Mouse (Mus musculus): ENCODE data around the gene Arhgap6.

Gene Arhgap6

GRCm38 (mm10) chrX:168975444-168975843 lies 180.5 kb downstream of the Arhgap6 start:
- in situ Hi-C loops (cut with MboI; ENCODE audit: unreplicated experiment in 2 of 2): no loop called here

GRCm38 (mm10) chrX:168977776-168978175 lies 182.9 kb downstream of the Arhgap6 start:
- in situ Hi-C loops (cut with MboI; ENCODE audit: unreplicated experiment in 2 of 2): no loop called here

- in situ Hi-C loops (cut with MboI; ENCODE audit: unreplicated experiment in 2 of 2): no loop called here
Measured at GRCm38 (mm10) chrX:168980370-168980769, 185.5 kb downstream of the Arhgap6 start.

GRCm38 (mm10) chrX:169007066-169007465 lies 212.2 kb downstream of the Arhgap6 start:
- in situ Hi-C loops (cut with MboI; ENCODE audit: unreplicated experiment in 2 of 2): no loop called here

- in situ Hi-C loops (cut with MboI; ENCODE audit: unreplicated experiment in 2 of 2): no loop called here
Measured at GRCm38 (mm10) chrX:169012701-169013100, 217.8 kb downstream of the Arhgap6 start.

- in situ Hi-C loops (cut with MboI; ENCODE audit: unreplicated experiment in 2 of 2): loop anchor here (5.0 to 25.0 kb wide), 4 partner anchors 92 to 372 kb away; partner anchors contain the start of gene Msl3 (in 2 of the 2)
Measured at GRCm38 (mm10) chrX:169034390-169034789, 239.5 kb downstream of the Arhgap6 start.

- in situ Hi-C loops (cut with MboI; ENCODE audit: unreplicated experiment in 2 of 2): loop anchor here (5.0 to 25.0 kb wide), 4 partner anchors 224 to 374 kb away; partner anchors contain the start of gene Msl3 (in 2 of the 2)
Measured at GRCm38 (mm10) chrX:169036403-169037296, 241.8 kb downstream of the Arhgap6 start.

GRCm38 (mm10) chrX:169037401-169037800 lies 242.5 kb downstream of the Arhgap6 start:
- in situ Hi-C loops (cut with MboI; ENCODE audit: unreplicated experiment in 2 of 2): loop anchor here (5.0 to 25.0 kb wide), 4 partner anchors 225 to 375 kb away; partner anchors contain the start of gene Msl3 (in 2 of the 2)

GRCm38 (mm10) chrX:169043872-169044271 lies 249.0 kb downstream of the Arhgap6 start:
- in situ Hi-C loops (cut with MboI; ENCODE audit: unreplicated experiment in 2 of 2): loop anchor here (25.0 kb wide), 2 partner anchors 232 to 382 kb away; partner anchors contain the start of gene Msl3 (in 2 of the 2)

GRCm38 (mm10) chrX:169047595-169047994 lies 252.7 kb downstream of the Arhgap6 start:
- in situ Hi-C loops (cut with MboI; ENCODE audit: unreplicated experiment in 2 of 2): loop anchor here (25.0 kb wide), 2 partner anchors 235 to 385 kb away; partner anchors contain the start of gene Msl3 (in 2 of the 2)

GRCm38 (mm10) chrX:169049550-169049949 lies 254.7 kb downstream of the Arhgap6 start:
- in situ Hi-C loops (cut with MboI; ENCODE audit: unreplicated experiment in 2 of 2): loop anchor here (25.0 kb wide), 2 partner anchors 237 to 387 kb away; partner anchors contain the start of gene Msl3 (in 2 of the 2)

- in situ Hi-C loops (cut with MboI; ENCODE audit: unreplicated experiment in 2 of 2): no loop called here
Measured at GRCm38 (mm10) chrX:169053907-169054476, 259.1 kb downstream of the Arhgap6 start.

GRCm38 (mm10) chrX:169062555-169062954 lies 267.7 kb downstream of the Arhgap6 start:
- in situ Hi-C loops (cut with MboI; ENCODE audit: unreplicated experiment in 2 of 2): no loop called here

- in situ Hi-C loops (cut with MboI; ENCODE audit: unreplicated experiment in 2 of 2): no loop called here
Measured at GRCm38 (mm10) chrX:169065298-169065697, 270.4 kb downstream of the Arhgap6 start.

- in situ Hi-C loops (cut with MboI; ENCODE audit: unreplicated experiment in 2 of 2): no loop called here
Measured at GRCm38 (mm10) chrX:169065922-169066321, 271.0 kb downstream of the Arhgap6 start.

GRCm38 (mm10) chrX:169075020-169075419 lies 280.1 kb downstream of the Arhgap6 start:
- in situ Hi-C loops (cut with MboI; ENCODE audit: unreplicated experiment in 2 of 2): no loop called here

- in situ Hi-C loops (cut with MboI; ENCODE audit: unreplicated experiment in 2 of 2): loop anchor here in 1 of 2 experiments (10.0 kb wide), 1 partner anchor 213 kb away; no protein-coding TSS in a partner anchor
Measured at GRCm38 (mm10) chrX:169081609-169082008, 286.7 kb downstream of the Arhgap6 start.

GRCm38 (mm10) chrX:169085871-169086270 lies 291.0 kb downstream of the Arhgap6 start:
- in situ Hi-C loops (cut with MboI; ENCODE audit: unreplicated experiment in 2 of 2): loop anchor here in 1 of 2 experiments (10.0 kb wide), 1 partner anchor 209 kb away; no protein-coding TSS in a partner anchor

- in situ Hi-C loops (cut with MboI; ENCODE audit: unreplicated experiment in 2 of 2): loop anchor here in 1 of 2 experiments (10.0 kb wide), 1 partner anchor 206 kb away; no protein-coding TSS in a partner anchor
Measured at GRCm38 (mm10) chrX:169089221-169089620, 294.3 kb downstream of the Arhgap6 start.

GRCm38 (mm10) chrX:169094601-169095000 lies 299.7 kb downstream of the Arhgap6 start:
- in situ Hi-C loops (cut with MboI; ENCODE audit: unreplicated experiment in 2 of 2): no loop called here

- in situ Hi-C loops (cut with MboI; ENCODE audit: unreplicated experiment in 2 of 2): no loop called here
Measured at GRCm38 (mm10) chrX:169095584-169095983, 300.7 kb downstream of the Arhgap6 start.
